Mouse (Mus musculus): Measurements from ENCODE around the gene Toporsl. TPM values are rescaled to one million over a fixed set of nuclear protein-coding genes. Genes with fewer than 3 reads are reported as not detected.

The Toporsl gene
- not detected for total RNA-seq (2021)
- long read RNA-seq, experiment 1, result 0 reads
- long read RNA-seq, experiment 2, result 0 reads

GRCm38 (mm10) chr4:52595927-52596326, at the start of gene Toporsl:
TSS of gene Toporsl (plus strand) at chr4:52596274.
- DNase-seq, result no peak

GRCm38 (mm10) chr4:52557672-52558071, 38.4 kb upstream of the Toporsl start:
- no peak for DNase-seq

- no peak for DNase-seq
Observed at GRCm38 (mm10) chr4:52558080-52558479, 38.0 kb upstream of the Toporsl start.

DNA sequence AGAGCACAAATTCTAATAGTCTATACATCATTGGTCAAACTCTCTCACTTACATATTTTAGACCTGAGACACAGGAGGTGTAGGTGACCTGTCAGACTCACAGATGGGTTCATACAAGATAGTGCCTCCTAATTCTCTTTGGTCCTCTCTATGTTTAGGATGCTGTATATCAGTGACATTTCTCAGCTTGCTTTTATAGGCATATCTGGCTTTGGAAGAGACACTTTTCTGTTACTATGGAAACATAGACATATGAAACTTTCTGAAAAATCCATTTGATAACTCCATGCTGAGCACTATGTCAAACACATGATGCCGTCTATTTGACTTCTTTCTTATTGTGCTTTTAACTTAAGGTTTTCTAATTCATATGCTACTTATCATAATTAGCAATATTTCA, 32.2 kb upstream of the Toporsl start:
- DNase-seq, result no peak

- no peak for DNase-seq
Observed at GRCm38 (mm10) chr4:52586194-52586734, 9.8 kb upstream of the Toporsl start.

GRCm38 (mm10) chr4:52593821-52594356, 2.2 kb upstream of the Toporsl start:
- DNase-seq, result no peak

DNA sequence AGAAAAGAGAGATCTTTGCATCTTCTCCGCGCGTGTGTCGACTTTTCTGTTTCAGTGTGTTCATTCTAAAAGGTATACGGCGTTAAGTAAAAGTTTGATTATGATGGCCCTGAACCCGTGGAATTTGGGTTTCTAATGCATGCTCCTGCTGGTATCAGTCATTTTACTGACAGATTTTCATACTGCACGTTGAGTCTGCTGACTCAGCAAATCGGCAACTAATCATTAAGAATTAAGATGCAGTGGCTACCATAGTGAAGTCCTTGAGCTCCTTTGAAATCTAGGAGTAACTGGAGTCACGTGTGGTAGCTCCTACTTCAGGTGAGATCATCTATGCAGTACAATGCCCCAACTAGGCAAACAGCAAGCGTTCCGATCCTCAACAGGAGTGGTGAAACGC, 1.4 kb upstream of the Toporsl start:
- DNase-seq, result no peak

- no peak for DNase-seq
Observed at GRCm38 (mm10) chr4:52598180-52598881, 2.3 kb downstream of the Toporsl start.

GRCm38 (mm10) chr4:52606923-52607322, 10.8 kb downstream of the Toporsl start:
- DNase-seq, result no peak

- no peak for DNase-seq
Observed at GRCm38 (mm10) chr4:52634986-52635385, 38.9 kb downstream of the Toporsl start.

DNA sequence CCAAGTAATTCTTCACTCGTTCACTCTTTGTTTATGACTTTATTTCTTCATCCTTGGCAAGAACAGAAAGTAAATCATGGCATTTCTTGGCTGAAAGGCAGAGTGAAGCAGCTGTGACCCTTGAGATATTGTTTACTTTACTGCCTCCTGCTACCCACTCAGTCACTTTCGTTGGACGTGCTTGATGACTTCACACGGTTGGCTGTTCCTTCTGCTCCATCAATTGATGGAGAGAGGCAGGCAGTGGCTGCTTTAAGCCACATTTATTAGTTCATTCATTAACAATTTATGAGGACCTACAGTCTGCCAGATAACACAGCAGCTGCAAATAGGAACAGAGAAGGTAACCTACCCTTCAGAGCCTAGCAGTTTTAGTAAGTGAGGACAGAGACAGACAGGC, 51.7 kb downstream of the Toporsl start:
- no peak for DNase-seq

- DNase-seq, result no peak
Observed at GRCm38 (mm10) chr4:52659701-52660100, 63.6 kb downstream of the Toporsl start.

- DNase-seq, result no peak
Observed at GRCm38 (mm10) chr4:52660701-52661117, 64.6 kb downstream of the Toporsl start.

DNA sequence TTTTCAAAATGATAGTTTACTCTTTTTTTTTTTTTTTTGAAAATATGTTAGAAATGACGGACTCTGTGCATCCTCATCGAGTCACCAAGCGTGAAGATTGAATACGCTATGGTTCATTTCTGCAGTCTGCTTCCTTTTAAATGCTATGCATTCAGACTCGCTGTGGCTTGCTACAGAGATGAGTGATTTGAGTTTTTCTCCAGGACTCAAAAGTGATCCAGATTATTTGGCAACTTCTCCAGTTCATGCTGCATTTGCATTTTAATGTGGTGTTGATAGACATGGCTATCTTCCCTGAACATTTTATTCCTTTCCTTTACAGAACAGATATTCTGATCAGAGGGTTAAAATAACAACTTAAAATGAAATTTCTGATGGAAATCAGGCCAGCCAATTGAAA, 65.2 kb downstream of the Toporsl start:
- DNase-seq, result no peak

Other genes with a start within 250 kb of the Toporsl start
- gene Smc2, start 157.0 kb upstream of the Toporsl start, total RNA-seq (2021), result 10 to 100 TPM; 10.6 to 12.2 TPM
- not detected for gene Vma21-ps, start 99.0 kb upstream of the Toporsl start, total RNA-seq (2021)
- not detected for gene Olfr275, start 218.3 kb downstream of the Toporsl start, total RNA-seq (2021)

Data from gastrocnemius, postnatal 10 days (tissue).